Mouse (Mus musculus) spleen, adult 2 months (tissue): ENCODE results near the gene Il4ra.

ENCODE experiments used
- CTCF ChIP-seq: fragments of 200-500 bp; IDR thresholded peaks from 2 replicates; pipeline ENCODE4 v1.5.1; 2011; ENCODE audit warnings: mild to moderate bottlenecking, inconsistent platforms; ENCODE audit not compliant: insufficient read depth, insufficient read length, insufficient replicate concordance; ENCODE audit errors: extremely low read depth
- POLR2A ChIP-seq: fragments of 200-500 bp; IDR thresholded peaks from 2 replicates; pipeline ENCODE4 v1.6.1; 2011; ENCODE audit warnings: low read depth, low read length, inconsistent platforms

- TF ChIP-seq CTCF (no peak), POLR2A (no peak)
Observed at GRCm38 (mm10) chr7:125578106-125578505, 26.2 kb downstream of the Il4ra start.
